Mouse (Mus musculus): ENCODE results near the gene Hist1h2af.
"Not testable (repeated sequence)": the region's sequence is repeated elsewhere in the genome, so short reads cannot be mapped to it uniquely, and the experiment has no call there.

Gene Hist1h2af

GRCm38 (mm10) chr13:23555839-23556416 lies 22.2 kb downstream of the Hist1h2af start:
- peak; percentile 76 for DNase-seq (ENCODE audit: low spot score)

GRCm38 (mm10) chr13:23556906-23557305 lies 23.2 kb downstream of the Hist1h2af start:
- DNase-seq (ENCODE audit: low spot score), result no peak

- not testable (repeated sequence) for DNase-seq (ENCODE audit: low spot score)
Measured at GRCm38 (mm10) chr13:23560699-23561098, 27.0 kb downstream of the Hist1h2af start.

- not testable (repeated sequence) for DNase-seq (ENCODE audit: low spot score)
Measured at GRCm38 (mm10) chr13:23561531-23561882, 27.8 kb downstream of the Hist1h2af start.

GRCm38 (mm10) chr13:23561883-23562659 lies 28.4 kb downstream of the Hist1h2af start, which contains the start of gene Hist1h3e:
Gene Hist1h3e, minus strand, starts transcription at chr13:23562369.
- DNase-seq (ENCODE audit: low spot score), result peak; percentile 96

GRCm38 (mm10) chr13:23562699-23563462 lies 29.2 kb downstream of the Hist1h2af start:
- peak; percentile 43 for DNase-seq (ENCODE audit: low spot score)

GRCm38 (mm10) chr13:23564482-23564881 lies 30.8 kb downstream of the Hist1h2af start:
- DNase-seq (ENCODE audit: low spot score), result no peak

GRCm38 (mm10) chr13:23570261-23571021 lies 36.7 kb downstream of the Hist1h2af start:
- not testable (repeated sequence) for DNase-seq (ENCODE audit: low spot score)

GRCm38 (mm10) chr13:23571022-23571503 lies 37.4 kb downstream of the Hist1h2af start, which contains the start of the genes Hist1h2ae and Hist1h2bg:
Gene Hist1h2ae, minus strand, starts transcription at chr13:23571220.
Gene Hist1h2bg, plus strand, starts transcription at chr13:23571396.
- DNase-seq (ENCODE audit: low spot score), result peak; percentile 78

- not testable (repeated sequence) for DNase-seq (ENCODE audit: low spot score)
Measured at GRCm38 (mm10) chr13:23571504-23572217, 38.0 kb downstream of the Hist1h2af start.

- no peak for DNase-seq (ENCODE audit: low spot score)
Measured at GRCm38 (mm10) chr13:23572218-23573033, 38.7 kb downstream of the Hist1h2af start.

GRCm38 (mm10) chr13:23573034-23573897 lies 39.6 kb downstream of the Hist1h2af start:
- not testable (repeated sequence) for DNase-seq (ENCODE audit: low spot score)

GRCm38 (mm10) chr13:23573898-23574524 lies 40.3 kb downstream of the Hist1h2af start, which contains the start of the genes Hist1h2bf and Hist1h2ad:
Gene Hist1h2bf, minus strand, starts transcription at chr13:23574196.
Gene Hist1h2ad, plus strand, starts transcription at chr13:23574381.
- DNase-seq (ENCODE audit: low spot score), result peak; percentile 93

- not testable (repeated sequence) for DNase-seq (ENCODE audit: low spot score)
Measured at GRCm38 (mm10) chr13:23574546-23575170, 41.0 kb downstream of the Hist1h2af start.

- peak; percentile 72 for DNase-seq (ENCODE audit: low spot score)
Measured at GRCm38 (mm10) chr13:23575271-23575851, 41.7 kb downstream of the Hist1h2af start, which contains the start of gene Hist1h3d. Gene Hist1h3d, plus strand, starts transcription at chr13:23575763.

- DNase-seq (ENCODE audit: low spot score), result not testable (repeated sequence)
Measured at GRCm38 (mm10) chr13:23575864-23576313, 42.2 kb downstream of the Hist1h2af start.

- DNase-seq (ENCODE audit: low spot score), result no peak
Measured at GRCm38 (mm10) chr13:23576351-23576881, 42.7 kb downstream of the Hist1h2af start.
